Mouse (Mus musculus) hindlimb bud, embryonic 11.5 days (tissue): Measurements from ENCODE around the gene Fgf22.
"Not testable (repeated sequence)": the region's sequence is repeated elsewhere in the genome, so short reads cannot be mapped to it uniquely, and the experiment has no call there.

Experiments used
- DNase-seq: peaks from one replicate; pipeline ENCODE4 v3.0.0-alpha.2; 2012; ENCODE audit warnings: low read depth, low spot score; ENCODE audit errors: extremely low spot score

The Fgf22 gene

DNA sequence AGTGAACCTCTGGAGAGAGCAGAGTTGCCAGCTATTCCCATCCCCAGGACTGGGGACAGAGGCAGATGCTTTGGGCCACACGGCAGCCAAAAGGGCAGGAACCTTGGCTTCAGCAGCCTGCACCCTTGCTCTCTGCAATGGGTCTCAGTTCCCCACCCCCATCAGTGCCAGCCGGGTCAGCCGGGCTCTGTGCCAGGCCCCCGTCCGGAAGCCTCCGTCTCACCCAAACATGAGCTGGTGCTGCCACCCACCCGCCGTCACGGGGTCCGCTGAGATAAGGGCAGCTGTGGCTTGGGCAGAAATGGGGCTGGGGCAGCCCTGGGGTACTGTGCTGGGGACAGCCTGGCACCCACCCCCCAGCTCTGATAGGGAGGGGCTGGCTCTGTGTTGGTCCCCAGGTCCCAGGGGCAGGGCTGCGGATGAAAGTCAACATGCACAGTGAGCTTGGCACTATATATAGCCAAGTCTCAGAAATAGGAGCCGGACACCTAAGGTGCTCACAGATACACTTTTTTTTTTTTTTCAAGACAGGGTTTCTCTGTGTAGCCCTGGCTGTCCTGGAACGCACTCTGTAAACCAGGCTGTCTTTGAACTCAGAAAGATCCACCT is 25.4 kb upstream of the Fgf22 start:
- DNase-seq: no peak

DNA sequence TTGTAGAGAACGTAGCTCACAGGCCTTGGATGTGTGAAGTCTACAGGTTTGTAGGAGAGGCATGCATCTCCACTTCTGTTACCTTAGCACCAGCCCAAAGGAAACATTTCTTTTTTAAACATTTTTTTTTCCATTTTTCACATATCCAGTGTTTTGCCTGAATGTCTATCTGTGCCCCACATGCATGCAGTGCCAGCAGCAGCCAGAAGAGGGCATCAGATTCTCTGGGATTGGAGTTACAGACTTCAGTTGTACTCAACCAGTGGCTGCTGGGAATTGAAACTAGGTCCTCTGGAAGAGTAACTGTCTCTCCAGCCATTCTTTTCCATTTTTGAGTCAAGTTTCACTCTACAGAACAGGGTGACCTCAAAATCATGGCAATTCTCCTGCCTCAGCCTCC is 22.4 kb upstream of the Fgf22 start:
- DNase-seq: no peak

DNA sequence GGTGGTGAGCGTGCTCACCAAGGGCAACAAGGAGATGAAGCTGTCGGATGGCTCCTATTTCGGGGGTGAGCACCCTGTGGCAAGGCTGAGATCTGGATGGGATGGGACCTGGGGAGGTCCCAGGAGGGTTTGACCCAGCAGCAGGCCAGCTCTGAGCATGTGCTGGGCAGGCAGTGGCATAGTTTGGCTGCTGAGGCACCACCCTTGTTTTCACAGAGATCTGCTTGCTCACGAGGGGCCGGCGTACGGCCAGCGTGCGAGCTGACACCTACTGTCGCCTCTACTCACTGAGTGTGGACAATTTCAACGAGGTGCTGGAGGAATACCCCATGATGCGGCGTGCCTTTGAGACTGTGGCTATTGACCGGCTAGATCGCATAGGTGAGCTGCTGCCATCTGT is 21.0 kb upstream of the Fgf22 start:
- no peak for DNase-seq

DNA sequence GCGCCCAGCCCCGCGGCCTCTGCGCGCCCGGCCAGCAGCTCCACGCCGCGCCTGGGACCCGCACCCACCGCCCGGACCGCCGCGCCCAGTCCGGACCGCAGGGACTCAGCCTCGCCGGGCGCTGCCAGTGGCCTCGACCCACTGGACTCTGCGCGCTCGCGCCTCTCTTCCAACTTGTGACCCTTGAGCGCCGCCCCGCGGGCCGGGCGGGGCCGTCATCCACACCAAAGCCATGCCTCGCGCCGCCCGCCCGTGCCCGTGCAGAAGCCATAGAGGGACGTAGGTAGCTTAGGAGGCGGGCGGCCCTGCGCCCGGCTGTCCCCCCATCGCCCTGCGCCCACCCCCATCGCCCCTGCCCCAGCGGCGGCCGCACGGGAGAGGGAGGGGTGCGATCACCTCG is 19.5 kb upstream of the Fgf22 start:
- no peak for DNase-seq

DNA sequence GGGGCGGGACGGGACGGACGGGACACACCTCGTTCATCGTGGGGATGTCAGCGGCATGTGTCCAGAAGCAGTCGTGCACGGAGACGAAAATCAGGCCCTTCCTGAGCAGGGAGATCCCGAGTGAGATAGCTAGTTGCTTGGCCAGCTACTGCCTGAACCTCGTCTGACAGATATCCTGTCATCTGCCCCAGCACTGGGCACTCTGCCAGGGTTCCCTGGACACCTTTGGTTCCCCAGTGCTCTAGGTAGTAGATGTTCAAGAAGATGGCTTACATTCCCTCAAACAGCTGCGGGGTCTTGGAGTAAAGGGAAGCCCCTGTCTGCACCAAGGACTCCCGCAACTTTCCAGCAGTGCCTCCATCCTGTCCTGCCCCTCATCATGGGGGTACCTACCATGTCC is 18.2 kb upstream of the Fgf22 start:
- DNase-seq: no peak

DNA sequence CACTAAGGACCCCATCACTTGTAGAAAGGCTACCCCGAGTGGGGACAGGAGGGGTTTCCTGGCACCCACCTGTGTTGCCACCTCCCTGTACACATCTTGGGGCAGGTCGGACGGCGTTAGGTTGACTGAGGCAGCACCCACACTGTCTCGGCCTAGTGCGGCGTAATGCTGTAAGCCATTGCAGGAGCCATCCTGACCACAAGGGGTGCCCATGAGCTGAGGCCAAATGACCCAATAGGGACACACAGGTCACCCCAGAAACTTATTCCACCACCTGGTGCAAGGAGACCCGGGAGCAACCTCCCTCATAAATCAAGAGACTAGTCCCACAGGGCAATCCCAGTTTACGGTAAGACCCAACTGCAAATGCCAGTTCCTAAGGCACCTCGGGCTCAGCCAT is 16.6 kb upstream of the Fgf22 start:
- no peak for DNase-seq

DNA sequence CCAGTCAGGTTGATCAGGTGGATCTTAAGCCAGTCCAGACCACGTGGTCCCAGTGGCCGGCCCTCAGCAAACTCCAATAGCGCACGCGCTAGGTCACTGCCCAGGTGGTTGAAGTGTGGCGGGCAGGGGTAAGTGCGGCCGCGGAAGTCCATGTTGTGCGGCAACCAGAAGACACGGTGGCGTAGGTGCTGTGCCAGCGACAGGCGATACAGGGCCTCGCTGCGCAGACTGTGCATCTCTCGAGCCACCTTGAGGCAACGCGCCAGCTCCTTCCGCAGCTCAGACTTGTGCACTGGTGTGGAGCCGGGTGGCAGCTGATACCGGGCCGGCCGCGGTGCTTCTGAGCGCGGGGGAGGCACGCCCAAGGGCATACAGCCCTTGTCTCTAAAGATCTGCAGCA is 15.6 kb upstream of the Fgf22 start:
- no peak for DNase-seq

DNA sequence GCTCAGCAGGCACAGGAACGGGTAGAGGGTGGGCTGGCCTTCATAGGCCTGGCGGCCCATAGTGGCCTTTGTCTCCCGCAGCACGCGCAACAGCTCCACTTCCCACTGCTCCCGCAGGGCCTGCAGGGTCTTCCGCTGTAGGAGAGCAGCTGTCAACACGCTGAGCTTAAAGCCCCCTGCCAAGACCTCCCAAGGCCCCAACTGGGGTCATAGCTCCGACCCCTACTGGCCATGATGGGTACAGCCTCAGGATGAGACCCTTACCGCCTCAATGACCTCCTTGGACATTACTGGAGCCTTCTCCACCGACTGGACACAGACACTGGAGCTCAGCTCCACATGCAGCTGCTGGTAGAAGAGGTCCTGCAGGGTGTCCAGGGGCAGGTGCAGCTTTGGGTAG is 14.0 kb upstream of the Fgf22 start:
- DNase-seq: no peak

DNA sequence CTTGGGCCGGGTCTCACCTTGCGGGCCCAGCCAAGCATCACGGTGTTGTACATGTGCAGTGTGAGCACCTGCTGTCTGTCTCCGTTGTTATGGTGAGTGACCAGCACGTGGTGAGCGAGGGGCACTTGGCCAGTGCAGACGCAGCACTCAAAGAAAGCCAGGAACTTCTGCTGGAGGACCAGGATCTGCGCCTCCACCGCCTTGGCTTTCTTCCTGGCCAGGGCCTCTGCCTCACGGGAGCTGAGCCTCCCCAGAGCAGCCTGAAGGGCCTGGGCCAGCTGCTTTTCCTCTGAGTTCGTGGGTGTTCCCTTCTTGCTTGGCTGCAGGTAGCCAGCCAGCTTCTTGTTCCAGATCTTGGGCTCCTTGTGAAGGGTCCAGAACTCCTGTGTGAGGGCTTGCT is 11.7 kb upstream of the Fgf22 start:
- DNase-seq: no peak

DNA sequence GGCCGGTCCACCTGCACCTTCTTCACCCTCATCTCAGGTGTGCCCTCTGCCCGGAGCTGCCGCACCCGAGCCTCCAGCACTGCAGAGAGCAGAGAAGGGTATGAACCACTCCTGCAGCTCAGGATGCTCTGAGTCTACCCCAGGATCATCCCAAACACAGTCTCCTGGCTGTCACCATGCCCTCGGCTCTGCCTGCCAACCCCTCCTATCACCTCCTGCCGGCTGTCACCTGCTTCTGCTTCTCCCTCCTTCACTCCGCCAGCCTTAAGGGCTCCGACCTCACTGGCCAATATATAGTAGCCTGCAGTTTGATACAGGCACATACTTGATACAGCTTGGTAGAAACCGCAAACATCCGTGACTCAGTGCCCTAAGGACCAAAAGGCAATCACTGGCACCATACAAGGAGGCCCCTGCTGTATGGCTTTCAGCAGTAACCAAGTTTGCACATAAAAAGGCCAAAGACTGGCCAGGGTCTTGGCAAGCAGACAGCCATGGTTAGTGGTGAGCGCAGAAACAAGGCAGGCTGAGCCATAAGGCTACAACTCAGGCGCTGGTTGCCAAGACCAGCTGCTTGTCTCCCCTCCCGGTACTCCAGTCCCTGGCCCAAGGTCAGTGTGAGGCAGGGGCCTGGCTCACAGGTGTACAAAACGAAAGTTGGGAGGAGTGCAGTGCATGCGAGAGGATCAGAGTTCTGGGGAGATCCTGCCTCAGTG is 11.1 kb upstream of the Fgf22 start:
- no peak for DNase-seq

DNA sequence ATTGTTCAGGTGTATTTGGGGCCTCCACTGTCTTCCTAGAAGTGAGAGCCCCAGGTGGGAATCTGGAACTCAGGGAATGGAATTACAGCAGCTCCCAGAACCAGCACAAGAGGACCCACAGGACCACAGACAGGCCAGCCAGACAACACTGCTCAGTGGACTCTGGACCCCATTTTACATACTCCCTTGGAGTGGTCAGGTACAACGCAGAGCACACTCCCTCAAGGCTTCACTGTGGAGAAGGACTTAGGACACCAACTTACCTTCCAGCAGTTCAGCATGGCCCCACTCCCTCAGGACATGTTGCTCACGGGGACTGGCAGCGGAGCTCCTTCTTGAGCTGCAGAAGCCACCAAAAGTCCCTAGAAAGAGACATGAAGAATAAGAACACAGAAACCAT is 9.5 kb upstream of the Fgf22 start:
- no peak for DNase-seq

DNA sequence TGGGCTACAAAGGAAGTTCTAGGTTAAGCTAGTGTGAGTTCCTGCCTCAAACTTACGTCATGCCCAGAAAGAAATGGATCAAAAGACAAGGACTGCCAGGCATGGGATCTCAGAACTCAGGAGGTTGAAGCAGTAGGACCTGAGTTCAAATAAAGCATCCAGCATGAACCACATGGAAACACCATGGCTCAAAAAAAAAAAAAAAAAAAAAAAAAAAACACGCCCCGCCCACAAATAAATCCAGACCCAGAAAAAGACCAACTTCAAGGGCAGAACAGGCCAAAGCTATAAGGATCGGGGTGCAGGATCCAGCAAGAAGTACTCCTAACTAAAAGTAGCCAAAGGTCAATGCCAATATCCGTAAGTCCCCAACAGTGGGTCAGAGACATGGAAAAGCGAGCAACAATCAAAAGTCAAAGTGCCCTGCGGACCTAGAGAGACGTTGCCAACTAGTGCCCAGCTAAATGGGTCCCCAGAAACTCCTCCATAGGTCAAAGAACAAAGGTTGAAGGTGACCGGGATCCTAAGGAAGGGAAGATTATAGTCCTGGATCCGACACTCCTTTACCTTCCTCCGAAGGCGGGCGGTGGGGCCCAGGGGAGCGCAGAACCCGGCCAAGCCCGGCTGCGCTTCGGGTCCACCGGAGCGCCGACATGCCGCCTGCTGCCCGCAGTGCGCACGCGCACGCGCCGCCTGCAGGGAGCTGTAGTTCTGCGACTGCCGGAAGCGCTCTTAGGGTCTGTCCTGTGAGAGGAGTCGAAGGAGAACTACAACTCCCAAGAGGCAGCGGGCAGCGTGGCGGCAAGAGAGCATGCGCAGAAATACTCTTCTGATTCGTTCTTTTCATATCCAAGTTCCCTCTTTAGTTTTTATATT is 8.7 kb upstream of the Fgf22 start, which contains the start of gene Polrmt:
TSS of gene Polrmt (minus strand) at position 684 of the 876 bp plus-strand sequence.
- DNase-seq: peak; percentile 96

DNA sequence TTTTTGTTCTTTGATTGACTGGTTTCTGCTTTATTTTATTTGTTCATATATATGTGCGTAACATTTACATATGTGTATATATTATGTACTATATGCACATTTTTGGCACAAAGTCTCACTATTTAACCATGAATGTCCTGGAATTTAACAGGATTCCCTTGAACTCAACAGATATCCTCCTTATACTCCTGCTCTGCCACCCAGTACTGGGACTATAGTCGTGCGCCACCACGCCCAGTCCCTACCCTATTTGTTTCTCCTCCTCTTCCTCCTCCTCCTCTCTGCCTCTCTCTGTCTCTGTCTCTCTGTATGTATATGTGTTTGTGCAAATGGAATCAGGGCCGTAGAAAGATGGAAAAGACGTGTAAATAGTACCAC is 8.1 kb upstream of the Fgf22 start:
- no peak for DNase-seq

DNA sequence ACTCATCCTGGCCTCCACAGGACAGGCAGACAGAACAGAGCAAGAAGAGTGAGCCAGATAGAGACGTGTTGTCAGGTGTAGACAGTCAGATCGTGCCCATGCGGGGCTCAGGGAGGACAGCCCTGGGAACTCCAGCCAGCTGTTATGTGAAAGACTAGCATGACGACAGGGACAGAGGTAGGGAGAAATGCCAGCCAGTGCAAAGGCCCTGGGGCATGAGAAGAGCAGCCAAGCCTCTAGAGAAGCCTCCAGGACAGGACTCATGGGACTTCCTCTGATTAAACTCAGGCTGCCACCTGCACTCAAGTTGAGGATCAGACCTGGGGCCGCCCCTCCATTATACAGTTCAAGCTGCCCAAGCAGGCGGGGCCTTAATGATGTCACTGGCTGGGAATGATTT is 6.4 kb upstream of the Fgf22 start:
- DNase-seq: no peak

DNA sequence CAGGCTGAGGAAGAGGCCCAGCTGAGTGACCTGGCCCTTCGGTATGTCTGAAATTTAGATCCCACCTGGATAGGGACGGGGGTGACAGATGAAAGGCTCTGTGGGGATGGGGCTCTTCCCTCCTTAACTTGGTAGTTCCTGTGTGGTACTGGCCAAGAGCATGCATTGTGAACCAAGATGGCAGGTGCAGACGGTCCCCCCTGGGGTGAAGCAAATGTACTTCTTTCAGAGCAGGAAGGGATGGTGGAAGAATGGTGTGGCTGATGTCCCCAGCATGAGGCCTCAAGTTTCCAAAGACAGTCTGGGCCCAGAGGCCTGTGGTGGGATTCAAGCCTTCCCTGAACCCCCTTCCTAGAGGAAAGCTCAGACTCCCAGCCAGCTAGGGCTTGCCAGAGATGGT is 978 bp downstream of the Fgf22 start:
- DNase-seq: no peak

DNA sequence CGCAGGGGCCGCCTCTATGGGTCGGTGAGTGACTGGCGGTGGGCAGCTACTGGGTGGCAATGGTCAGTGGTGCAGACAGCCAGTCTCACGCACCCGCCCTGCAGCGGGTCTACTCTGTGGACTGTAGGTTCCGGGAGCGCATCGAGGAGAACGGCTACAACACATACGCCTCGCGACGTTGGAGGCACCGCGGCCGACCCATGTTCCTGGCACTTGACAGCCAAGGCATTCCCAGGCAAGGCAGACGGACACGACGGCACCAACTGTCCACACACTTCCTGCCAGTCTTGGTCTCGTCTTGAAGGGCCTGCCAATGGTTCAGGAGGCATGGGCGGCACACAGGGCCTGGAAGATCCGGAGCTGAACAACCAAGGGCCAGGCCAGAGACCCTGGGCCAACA is 1.8 kb downstream of the Fgf22 start:
- DNase-seq: no peak

DNA sequence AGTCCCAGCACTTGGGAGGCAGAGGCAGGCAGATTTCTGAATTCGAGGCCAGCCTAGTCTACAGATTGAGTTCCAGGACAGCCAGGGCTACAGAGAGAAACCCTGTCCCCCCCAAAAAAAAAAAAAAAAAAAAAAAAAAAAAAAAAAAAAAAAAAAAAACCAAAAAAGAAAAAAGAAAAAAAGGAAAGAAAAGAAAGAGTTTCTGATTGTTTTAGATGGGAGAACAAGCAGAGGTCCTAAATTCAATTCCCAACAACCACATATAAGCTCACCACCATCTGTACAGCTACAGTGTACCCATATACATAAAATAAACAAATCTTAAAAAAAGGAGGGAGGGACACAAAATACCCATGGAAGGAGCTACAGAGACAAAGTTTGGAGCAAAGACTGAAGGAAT is 4.8 kb downstream of the Fgf22 start:
- not testable (repeated sequence) for DNase-seq

DNA sequence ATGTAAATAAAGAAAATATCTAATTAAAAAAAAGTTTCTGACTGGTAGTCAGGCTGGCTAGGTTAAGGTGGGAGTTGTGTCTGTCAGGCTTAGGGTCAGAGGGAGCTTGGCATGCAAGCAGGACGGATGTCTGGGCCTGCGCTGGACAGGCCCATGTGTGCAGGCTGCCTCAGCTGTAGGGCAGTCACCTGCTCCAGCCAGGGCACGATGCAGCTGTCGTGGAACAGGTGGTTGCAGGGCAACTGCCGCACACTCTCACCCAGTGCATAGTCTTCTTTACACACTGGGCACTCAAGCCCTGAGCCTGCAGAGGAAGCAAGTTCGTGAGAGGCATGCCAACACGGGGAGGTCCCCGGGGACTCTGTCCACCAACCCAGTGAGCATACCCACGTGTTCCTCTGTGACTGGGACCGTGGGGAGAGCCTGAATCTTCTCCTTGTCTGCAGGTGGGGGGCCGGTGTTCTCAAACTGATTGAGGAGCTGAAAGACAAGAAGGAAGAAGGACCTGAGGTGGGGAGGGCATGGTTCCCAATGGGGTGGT is 5.8 kb downstream of the Fgf22 start:
- no peak for DNase-seq

DNA sequence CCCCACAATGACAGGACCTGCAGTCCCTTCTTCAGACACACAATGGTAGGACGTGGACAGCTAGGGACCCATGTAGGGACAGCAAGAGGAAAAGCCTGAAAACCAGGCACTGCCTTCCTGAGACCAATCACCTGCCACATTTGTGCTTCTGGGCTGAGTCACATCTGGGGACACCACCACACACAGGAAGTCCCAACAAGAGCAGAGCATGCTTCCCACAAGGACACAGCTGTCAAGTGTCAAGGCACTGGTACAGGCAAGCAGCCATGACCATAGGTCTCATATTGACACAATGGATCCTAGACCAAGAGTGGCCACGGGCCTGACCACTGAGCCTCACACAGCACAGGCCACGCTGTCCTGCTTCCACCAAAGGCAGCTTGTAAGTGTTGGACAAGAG is 8.0 kb downstream of the Fgf22 start:
- no peak for DNase-seq

DNA sequence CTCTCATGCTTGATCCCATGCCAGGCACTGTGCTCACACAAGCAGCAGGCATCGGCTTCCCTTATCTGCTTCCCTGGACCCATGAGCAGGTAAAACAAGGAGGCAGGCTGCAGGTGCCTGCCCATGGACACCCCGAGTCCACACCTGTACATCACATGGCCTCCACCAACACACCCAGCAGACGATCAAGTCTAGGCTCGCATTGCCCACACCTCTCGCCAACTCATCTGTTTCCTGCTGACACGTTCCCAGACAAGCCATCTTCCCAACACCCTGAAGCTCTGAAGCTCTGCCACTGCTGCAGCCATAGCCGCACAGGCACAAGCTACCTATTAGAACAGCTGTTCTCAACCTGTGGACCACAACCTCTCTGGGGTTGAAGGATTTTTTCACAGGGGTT is 9.4 kb downstream of the Fgf22 start:
- DNase-seq: no peak

DNA sequence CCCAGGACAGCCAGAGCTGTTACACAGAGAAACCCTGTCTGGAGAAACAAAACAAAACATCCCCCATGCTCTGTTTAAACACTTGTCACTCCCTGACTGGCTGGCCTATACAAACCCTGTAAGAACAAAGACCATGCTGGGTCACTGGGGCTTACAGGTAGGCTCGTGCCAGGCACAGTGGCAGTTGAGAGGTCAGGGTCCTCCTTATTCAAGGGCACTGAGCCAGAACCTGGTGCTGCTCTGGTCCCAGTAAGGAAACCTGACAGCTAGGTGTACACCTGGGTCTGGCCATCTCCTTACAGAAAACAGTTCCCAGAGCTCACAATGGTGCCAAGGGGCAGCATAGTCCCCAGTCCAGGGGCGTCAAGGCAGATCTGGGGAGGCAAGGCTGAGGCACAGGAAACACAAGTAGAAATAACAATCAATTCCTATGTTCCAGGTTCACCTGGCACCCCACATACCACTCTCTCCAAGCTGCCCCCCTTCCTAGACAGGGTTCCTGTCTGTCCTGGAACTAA is 10.4 kb downstream of the Fgf22 start:
- DNase-seq: no peak
